Mouse (Mus musculus) limb, embryonic 11.5 days (tissue): ENCODE measurements around the gene Zfp768. TPM values are rescaled to one million over a fixed set of nuclear protein-coding genes. Genes with fewer than 3 reads are reported as not detected.
A peak's percentile ranks its signal among the peaks of the same experiment; 100 is the strongest.
"Not testable (repeated sequence)": the region's sequence is repeated elsewhere in the genome, so short reads cannot be mapped to it uniquely, and the experiment has no call there.

Experiments
- ATAC-seq: fragments of 200-750 bp; cut with Nextera tagmentation; 2 replicates; pipeline ENCODE4 v1.8.0; 2017; ENCODE audit warnings: low read depth; ENCODE audit not compliant: insufficient number of reproducible peaks, low FRiP score, low TSS enrichment
- DNase-seq: peaks from one replicate; pipeline ENCODE4 v3.0.0-alpha.2; 2015; ENCODE audit warnings: low spot score
- H3K27ac ChIP-seq: fragments of 300-500 bp; sonication (generic); replicated peaks from 2 replicates; pipeline ENCODE4 v1.5.1; 2014; ENCODE audit warnings: low read depth, mild to moderate bottlenecking, low read length
- H3K27me3 ChIP-seq: fragments of 300-500 bp; sonication (generic); 2 replicates; pipeline ENCODE4 v1.6.1; 2014; ENCODE audit warnings: mild to moderate bottlenecking, low read length, mixed read lengths; ENCODE audit not compliant: control insufficient read depth, insufficient read depth
- H3K36me3 ChIP-seq: fragments of 300-500 bp; sonication (generic); 2 replicates; pipeline ENCODE4 v1.6.1; 2014; ENCODE audit warnings: mild to moderate bottlenecking, low read length, moderate library complexity, mixed read lengths; ENCODE audit not compliant: control insufficient read depth, insufficient read depth
- H3K4me1 ChIP-seq: fragments of 300-500 bp; sonication (generic); 2 replicates; pipeline ENCODE4 v1.6.1; 2014; ENCODE audit warnings: low read length, mixed read lengths; ENCODE audit not compliant: control insufficient read depth, insufficient read depth
- H3K4me2 ChIP-seq: fragments of 300-500 bp; sonication (generic); 2 replicates; pipeline ENCODE4 v1.6.1; 2014; ENCODE audit warnings: low read depth, mild to moderate bottlenecking, moderate library complexity; ENCODE audit not compliant: severe bottlenecking
- H3K4me3 ChIP-seq: fragments of 300-500 bp; sonication (generic); 2 replicates; pipeline ENCODE4 v1.5.1; 2014; ENCODE audit warnings: low read depth, low read length
- H3K9ac ChIP-seq: fragments of 300-500 bp; sonication (generic); 2 replicates; pipeline ENCODE4 v1.6.1; 2014; ENCODE audit warnings: mild to moderate bottlenecking, low read length
- H3K9me3 ChIP-seq: fragments of 300-500 bp; sonication (generic); 2 replicates; pipeline ENCODE4 v1.6.1; 2016; ENCODE audit warnings: low read length; ENCODE audit not compliant: control insufficient read depth
- WGBS: fragments of 180-500 bp; shearing (Covaris S2); extraction: QIAGEN DNeasy Blood & Tissue Kit; methylation state at CpG from one replicate; pipeline ENCODE4 v1.1.7; 2014; 5-methylcytosine and 5-hydroxymethylcytosine counted together
- polyA plus RNA-seq: library from polyadenylated mRNA; unstranded; fragments of >200 nt; fragmentation: Nextera tagmentation; extraction: Ambion mirVana; gene quantifications from 2 replicates; pipeline ENCODE4 v1.2.1, GENCODE M21; 2014

Gene Zfp768
- polyA plus RNA-seq, 1 experiment from 2014 or later: 6.0 TPM

DNA sequence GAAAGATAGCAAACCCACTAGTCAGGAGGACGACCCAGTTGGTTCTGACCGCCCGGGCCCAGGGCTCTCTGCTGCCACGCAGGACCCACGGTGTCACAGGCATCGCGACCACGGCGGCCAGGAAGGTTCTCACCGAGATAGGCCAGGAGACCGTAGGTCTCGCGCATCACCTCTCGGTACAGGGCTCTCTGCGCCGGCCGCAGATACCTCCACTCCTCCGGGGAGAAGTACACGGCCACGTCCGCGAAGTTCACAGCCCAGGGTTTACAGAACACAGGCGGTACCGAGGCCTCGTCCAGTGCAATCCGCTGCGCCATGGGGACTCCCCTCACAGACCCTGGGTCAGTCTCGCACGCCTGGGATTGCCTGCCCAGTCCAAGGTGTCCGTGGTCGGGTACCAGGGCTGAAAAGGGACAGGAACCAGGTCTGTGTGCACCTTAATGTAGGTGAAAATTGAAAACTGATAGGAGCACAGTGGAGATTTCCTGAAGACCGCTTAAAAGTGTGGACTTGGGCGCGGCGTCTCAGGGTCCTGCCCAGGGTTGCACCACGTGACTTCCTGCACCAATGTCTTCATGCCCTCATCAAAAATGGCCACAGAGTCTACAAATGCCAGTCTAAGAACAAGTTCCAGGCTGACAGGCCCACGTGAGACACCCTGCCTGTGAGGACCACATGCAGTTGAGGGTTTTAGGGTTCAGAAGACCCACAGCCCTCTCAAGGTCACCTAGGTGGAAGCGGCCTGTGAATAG is 41.4 kb upstream of the Zfp768 start, which contains the start of gene 9130019O22Rik:
Gene 9130019O22Rik (minus strand): TSS at position 526 of the 752 bp plus-strand sequence.
- Histone ChIP-seq H3K27me3 (no peaks in the 10 kb centered on the region), H3K9ac (peak within 1 kb of the TSS; percentile 70), H3K4me3 (peak within 1 kb of the TSS; percentile 39), H3K36me3 (peaks cover 4% of the 10 kb centered on the region), H3K4me2 (peak within 1 kb of the TSS; percentile 61), H3K9me3 (no peaks in the 10 kb centered on the region), H3K27ac (no peak within 1 kb of the TSS), H3K4me1 (no peaks in the 10 kb centered on the region)
- WGBS: 18% methylated on average over 38 of the region's 38 CpGs
- peak; percentile 79 for ATAC-seq
- peak; percentile 81 for DNase-seq

DNA sequence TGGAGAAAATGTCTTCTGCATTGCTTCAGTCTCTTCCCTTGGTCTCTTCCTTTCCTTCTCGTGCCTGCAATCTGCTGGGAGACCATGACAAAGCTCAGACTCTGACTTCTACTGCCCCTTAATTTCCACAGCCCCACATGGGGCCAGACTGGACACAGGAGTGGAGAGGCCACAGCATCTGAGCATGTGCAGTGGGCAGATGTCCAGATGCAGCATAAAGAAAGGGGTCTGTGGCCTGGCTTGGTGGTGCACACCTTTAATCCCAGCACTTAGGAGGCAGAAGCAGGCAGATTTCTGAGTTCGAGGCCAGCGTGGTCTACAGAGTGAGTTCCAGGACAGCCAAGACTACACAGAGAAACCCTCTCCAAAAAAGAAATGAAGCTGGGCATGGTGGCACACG is 40.2 kb upstream of the Zfp768 start:
- not testable (repeated sequence) for H3K9me3 ChIP-seq, H3K36me3 ChIP-seq, H3K9ac ChIP-seq, H3K4me2 ChIP-seq, DNase-seq, H3K4me3 ChIP-seq, H3K27ac ChIP-seq, H3K4me1 ChIP-seq, H3K27me3 ChIP-seq, ATAC-seq
- WGBS: 92% methylated on average over 4 of the region's 4 CpGs

GRCm38 (mm10) chr7:127378310-127378921 is 33.0 kb upstream of the Zfp768 start:
- no peak overlapping the region for H3K4me3 ChIP-seq
- no peak overlapping the region for H3K4me2 ChIP-seq

GRCm38 (mm10) chr7:127375271-127376245 is 30.2 kb upstream of the Zfp768 start, which contains the start of gene Zfp747:
Gene Zfp747, minus strand, starts transcription at chr7:127376050.
- Histone ChIP-seq H3K9ac (peak within 1 kb of the TSS; percentile 77), H3K4me2 (peak within 1 kb of the TSS; percentile 72), H3K4me3 (peak within 1 kb of the TSS; percentile 61)
- not testable (repeated sequence) for H3K4me1 ChIP-seq, H3K36me3 ChIP-seq, H3K9me3 ChIP-seq, H3K27me3 ChIP-seq, H3K27ac ChIP-seq
- DNase-seq (peak; percentile 90), ATAC-seq (peak; percentile 90)
- WGBS: 3% methylated on average over 49 of the region's 49 CpGs

More at GRCm38 (mm10) chr7:127378310-127378921, 33.0 kb upstream of the Zfp768 start:
- H3K9me3 ChIP-seq: no peaks in the 10 kb centered on the region
- H3K36me3 ChIP-seq: peaks cover 3% of the 10 kb centered on the region; the same call in 1 of the 2 replicates
- ATAC-seq (no peak), DNase-seq (no peak)
- H3K27me3 ChIP-seq: no peaks in the 10 kb centered on the region
- WGBS: 78% methylated on average over 6 of the region's 6 CpGs
- H3K9ac ChIP-seq: no peak overlapping the region
- no peak overlapping the region for H3K27ac ChIP-seq
- no peaks in the 10 kb centered on the region for H3K4me1 ChIP-seq

GRCm38 (mm10) chr7:127371870-127372269 is 26.5 kb upstream of the Zfp768 start:
- H3K27me3 ChIP-seq, H3K36me3 ChIP-seq, H3K4me3 ChIP-seq, H3K9me3 ChIP-seq, ATAC-seq, H3K4me2 ChIP-seq, DNase-seq, H3K9ac ChIP-seq, H3K4me1 ChIP-seq, H3K27ac ChIP-seq: not testable (repeated sequence)
- WGBS: 78% methylated on average over 3 of the region's 3 CpGs

DNA sequence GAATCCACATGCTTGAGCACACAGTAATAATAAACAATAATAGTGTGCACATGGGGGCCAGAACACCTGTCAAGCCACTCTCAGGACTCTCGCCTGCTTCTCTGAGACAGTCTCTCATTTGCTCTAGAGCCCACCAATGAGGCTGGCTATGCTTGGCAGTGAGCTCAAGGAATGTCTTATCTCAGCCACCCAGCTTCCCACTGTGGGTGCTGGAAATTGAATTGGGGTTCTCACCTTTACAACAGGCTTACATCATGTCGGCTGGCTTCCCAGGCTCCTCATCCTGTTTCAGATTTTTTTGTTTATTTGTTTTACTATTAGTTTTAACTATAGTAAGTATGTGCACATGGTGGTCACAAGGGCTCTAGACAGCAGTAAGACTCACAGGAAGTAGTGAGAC is 25.8 kb upstream of the Zfp768 start:
- Histone ChIP-seq H3K9ac (no peak overlapping the region), H3K4me3 (no peak overlapping the region), H3K27me3 (no peaks in the 10 kb centered on the region), H3K4me2 (no peak overlapping the region), H3K36me3 (peaks cover 3% of the 10 kb centered on the region; the same call in 1 of the 2 replicates), H3K27ac (no peak overlapping the region), H3K9me3 (no peaks in the 10 kb centered on the region), H3K4me1 (no peaks in the 10 kb centered on the region)
- 91% methylated on average over 2 of the region's 2 CpGs for WGBS
- ATAC-seq: no peak
- no peak for DNase-seq

GRCm38 (mm10) chr7:127366249-127366648 is 20.9 kb upstream of the Zfp768 start:
- Histone ChIP-seq H3K36me3 (no peaks in the 10 kb centered on the region), H3K4me2 (no peak overlapping the region), H3K27ac (no peak overlapping the region), H3K27me3 (peaks cover 9% of the 10 kb centered on the region; the same call in 1 of the 2 replicates), H3K9me3 (no peaks in the 10 kb centered on the region), H3K4me3 (no peak overlapping the region), H3K4me1 (peaks cover 4% of the 10 kb centered on the region), H3K9ac (no peak overlapping the region)
- 86% methylated on average over 3 of the region's 3 CpGs for WGBS
- ATAC-seq: no peak
- DNase-seq: no peak

GRCm38 (mm10) chr7:127364166-127364565 is 18.8 kb upstream of the Zfp768 start:
- Histone ChIP-seq H3K9me3 (no peaks in the 10 kb centered on the region), H3K4me3 (no peak overlapping the region), H3K27me3 (peaks cover 9% of the 10 kb centered on the region; the same call in 1 of the 2 replicates), H3K4me1 (peaks cover 4% of the 10 kb centered on the region), H3K36me3 (no peaks in the 10 kb centered on the region), H3K4me2 (peak overlapping the region; percentile 81), H3K27ac (no peak overlapping the region), H3K9ac (no peak overlapping the region)
- DNase-seq (no peak), ATAC-seq (no peak)
- WGBS: 52% methylated on average over 4 of the region's 4 CpGs
